Mouse (Mus musculus): ENCODE results near the gene Gm21981. TPM values are rescaled to one million over a fixed set of nuclear protein-coding genes. Genes with fewer than 3 reads are reported as not detected.
"Not testable (repeated sequence)": the region's sequence is repeated elsewhere in the genome, so short reads cannot be mapped to it uniquely, and the experiment has no call there.

Gm21981 gene
- polyA plus RNA-seq, 1 experiment, result not detected

GRCm38 (mm10) chr17:47655697-47656096 is 38.6 kb downstream of the Gm21981 start:
- Histone ChIP-seq H3K4me3 (replicated peaks) (no peak overlapping the region), H3K9me3 (ENCODE audit: control insufficient read depth, low read length) (no peaks in the 10 kb centered on the region), H3K27me3 (ENCODE audit: control insufficient read depth) (no peaks in the 10 kb centered on the region), H3K36me3 (ENCODE audit: control insufficient read depth) (peaks cover 67% of the 10 kb centered on the region), H3K4me1 (ENCODE audit: control insufficient read depth) (no peaks in the 10 kb centered on the region)
- TF ChIP-seq TAL1 (IDR thresholded peaks at IDR 0.05; ENCODE audit: low read length) (no peak), GATA1 (IDR thresholded peaks at IDR 0.05; ENCODE audit: low read length) (no peak)

- peaks cover 67% of the 10 kb centered on the region for H3K36me3 ChIP-seq (ENCODE audit: control insufficient read depth)
- H3K27me3 ChIP-seq (ENCODE audit: control insufficient read depth); H3K9me3 ChIP-seq (ENCODE audit: control insufficient read depth, low read length); H3K4me3 ChIP-seq (replicated peaks); H3K4me1 ChIP-seq (ENCODE audit: control insufficient read depth): not testable (repeated sequence)
Measured at GRCm38 (mm10) chr17:47654346-47654745, 39.9 kb downstream of the Gm21981 start.

GRCm38 (mm10) chr17:47651953-47652352 is 42.3 kb downstream of the Gm21981 start:
- TF ChIP-seq GATA1 (IDR thresholded peaks at IDR 0.05; ENCODE audit: low read length), result no peak
- TF ChIP-seq TAL1 (IDR thresholded peaks at IDR 0.05; ENCODE audit: low read length), result no peak
- H3K9me3 ChIP-seq (ENCODE audit: control insufficient read depth, low read length), result no peaks in the 10 kb centered on the region
- H3K36me3 ChIP-seq (ENCODE audit: control insufficient read depth), result peaks cover 78% of the 10 kb centered on the region
- peaks cover 8% of the 10 kb centered on the region for H3K4me1 ChIP-seq (ENCODE audit: control insufficient read depth)
- H3K4me3 ChIP-seq (replicated peaks), result no peak overlapping the region
- no peaks in the 10 kb centered on the region for H3K27me3 ChIP-seq (ENCODE audit: control insufficient read depth)

GRCm38 (mm10) chr17:47648966-47649365 is 45.3 kb downstream of the Gm21981 start:
- no peaks in the 10 kb centered on the region for H3K27me3 ChIP-seq (ENCODE audit: control insufficient read depth)
- TF ChIP-seq GATA1 (IDR thresholded peaks at IDR 0.05; ENCODE audit: low read length), result no peak
- no peak for TF ChIP-seq TAL1 (IDR thresholded peaks at IDR 0.05; ENCODE audit: low read length)
- H3K4me1 ChIP-seq (ENCODE audit: control insufficient read depth), result peaks cover 22% of the 10 kb centered on the region
- H3K9me3 ChIP-seq (ENCODE audit: control insufficient read depth, low read length), result no peaks in the 10 kb centered on the region
- H3K4me3 ChIP-seq (replicated peaks), result no peak overlapping the region
- H3K36me3 ChIP-seq (ENCODE audit: control insufficient read depth), result peaks cover 64% of the 10 kb centered on the region

GRCm38 (mm10) chr17:47646683-47647082 is 47.6 kb downstream of the Gm21981 start:
- H3K27me3 ChIP-seq (ENCODE audit: control insufficient read depth), result no peaks in the 10 kb centered on the region
- H3K4me1 ChIP-seq (ENCODE audit: control insufficient read depth), result peaks cover 26% of the 10 kb centered on the region
- TF ChIP-seq GATA1 (IDR thresholded peaks at IDR 0.05; ENCODE audit: low read length) (no peak), TAL1 (IDR thresholded peaks at IDR 0.05; ENCODE audit: low read length) (peak; percentile 8; the same call in 1 of the 3 replicates)
- no peak overlapping the region for H3K4me3 ChIP-seq (replicated peaks)
- no peaks in the 10 kb centered on the region for H3K9me3 ChIP-seq (ENCODE audit: control insufficient read depth, low read length)
- peaks cover 51% of the 10 kb centered on the region for H3K36me3 ChIP-seq (ENCODE audit: control insufficient read depth)

- Histone ChIP-seq H3K36me3 (ENCODE audit: control insufficient read depth) (peaks cover 52% of the 10 kb centered on the region), H3K27me3 (ENCODE audit: control insufficient read depth) (no peaks in the 10 kb centered on the region), H3K4me1 (ENCODE audit: control insufficient read depth) (peaks cover 19% of the 10 kb centered on the region), H3K9me3 (ENCODE audit: control insufficient read depth, low read length) (no peaks in the 10 kb centered on the region), H3K4me3 (replicated peaks) (no peak overlapping the region)
- no peak for TF ChIP-seq TAL1 (IDR thresholded peaks at IDR 0.05; ENCODE audit: low read length)
- no peak for TF ChIP-seq GATA1 (IDR thresholded peaks at IDR 0.05; ENCODE audit: low read length)
Measured at GRCm38 (mm10) chr17:47642992-47643391, 51.3 kb downstream of the Gm21981 start.

Other genes with a start within 250 kb of the Gm21981 start
- gene Taf8, start 192.2 kb downstream of the Gm21981 start, polyA plus RNA-seq (2012), result 2.9 and 4.3 TPM in 2 replicates
- gene Ccnd3, start 189.4 kb downstream of the Gm21981 start, polyA plus RNA-seq (2012), result 247 and 292 TPM in 2 replicates
- 2.8 and 3.4 TPM in 2 replicates for gene Bysl, start 83.0 kb downstream of the Gm21981 start, polyA plus RNA-seq (2012)
- 0.43 and 0.45 TPM in 2 replicates for gene Med20, start 82.9 kb downstream of the Gm21981 start, polyA plus RNA-seq (2012)
- gene Gm20517, start 82.9 kb downstream of the Gm21981 start, polyA plus RNA-seq (2012), result 0.29 and 0.65 TPM in 2 replicates
- gene Usp49, start 63.8 kb downstream of the Gm21981 start, polyA plus RNA-seq (2012), result 2.2 and 2.4 TPM in 2 replicates
- 8.2 and 11.4 TPM in 2 replicates for gene Tomm6, start 6.1 kb downstream of the Gm21981 start, polyA plus RNA-seq (2012)
- 0.05 and 0.08 TPM in 2 replicates for gene Frs3, start 5.4 kb downstream of the Gm21981 start, polyA plus RNA-seq (2012)
- 0.13 TPM in 1 of 2 replicates, not detected in the other for gene Prickle4, start 281 bp upstream of the Gm21981 start, polyA plus RNA-seq (2012)
- not detected in 2 replicates for gene Pgc, start 32.4 kb upstream of the Gm21981 start, polyA plus RNA-seq (2012)
- gene Tfeb, start 42.6 kb upstream of the Gm21981 start, polyA plus RNA-seq (2012), result 1.5 and 1.7 TPM in 2 replicates
- 0.03 and 0.08 TPM in 2 replicates for gene Mdfi, start 140.2 kb upstream of the Gm21981 start, polyA plus RNA-seq (2012)
- 10.1 and 10.6 TPM in 2 replicates for gene Foxp4, start 230.2 kb upstream of the Gm21981 start, polyA plus RNA-seq (2012)

All from erythroblast, embryonic 14.5 days (primary cell).